Mouse (Mus musculus): ENCODE data around the gene Ptprn2. TPM values are rescaled to one million over a fixed set of nuclear protein-coding genes. Genes with fewer than 3 reads are reported as not detected.

Ptprn2 gene
- polyA plus RNA-seq, 1 experiment = 0.95 TPM

- Histone ChIP-seq H3K4me3 (replicated peaks; ENCODE audit: extremely low read depth, low read depth, low read length) (no peak overlapping the region), H3K4me1 (ENCODE audit: control insufficient read depth, insufficient read depth, low read length) (no peaks in the 10 kb centered on the region)
- no peak for DNase-seq
- 4% methylated on average over 8 of the region's 8 CpGs for WGBS
- TF ChIP-seq POLR2A (IDR thresholded peaks at IDR 0.05; ENCODE audit: borderline replicate concordance, extremely low read depth, low read depth, low read length) (no peak), CTCF (IDR thresholded peaks at IDR 0.05; ENCODE audit: insufficient read depth, low read length) (no peak)
Observed at GRCm38 (mm10) chr12:117153166-117153480, 667.6 kb downstream of the Ptprn2 start.

GRCm38 (mm10) chr12:117153671-117154355 lies 668.3 kb downstream of the Ptprn2 start:
- DNase-seq = no peak
- 0 out of 2 replicates have a peak, but pooled peaks have one; percentile 4 for TF ChIP-seq POLR2A (IDR thresholded peaks at IDR 0.05; ENCODE audit: borderline replicate concordance, extremely low read depth, low read depth, low read length)
- no peak for TF ChIP-seq CTCF (IDR thresholded peaks at IDR 0.05; ENCODE audit: insufficient read depth, low read length)
- H3K4me1 ChIP-seq (ENCODE audit: control insufficient read depth, insufficient read depth, low read length) = no peaks in the 10 kb centered on the region
- WGBS = under 1% methylated on average over 73 of the region's 73 CpGs
- peak overlapping the region; percentile 53 for H3K4me3 ChIP-seq (replicated peaks; ENCODE audit: extremely low read depth, low read depth, low read length)

- H3K4me1 ChIP-seq (ENCODE audit: control insufficient read depth, insufficient read depth, low read length) = no peaks in the 10 kb centered on the region
- DNase-seq = no peak
- TF ChIP-seq POLR2A (IDR thresholded peaks at IDR 0.05; ENCODE audit: borderline replicate concordance, extremely low read depth, low read depth, low read length) (no peak), CTCF (IDR thresholded peaks at IDR 0.05; ENCODE audit: insufficient read depth, low read length) (no peak)
- 4% methylated on average over 27 of the region's 27 CpGs for WGBS
- peak overlapping the region; percentile 53 for H3K4me3 ChIP-seq (replicated peaks; ENCODE audit: extremely low read depth, low read depth, low read length)
Observed at GRCm38 (mm10) chr12:117154356-117155243, 669.1 kb downstream of the Ptprn2 start.

- 13% methylated on average over 33 of the region's 33 CpGs for WGBS
- H3K4me3 ChIP-seq (replicated peaks; ENCODE audit: extremely low read depth, low read depth, low read length) = no peak overlapping the region
- DNase-seq = no peak
Observed at GRCm38 (mm10) chr12:117155307-117156220, 670.0 kb downstream of the Ptprn2 start.

DNA sequence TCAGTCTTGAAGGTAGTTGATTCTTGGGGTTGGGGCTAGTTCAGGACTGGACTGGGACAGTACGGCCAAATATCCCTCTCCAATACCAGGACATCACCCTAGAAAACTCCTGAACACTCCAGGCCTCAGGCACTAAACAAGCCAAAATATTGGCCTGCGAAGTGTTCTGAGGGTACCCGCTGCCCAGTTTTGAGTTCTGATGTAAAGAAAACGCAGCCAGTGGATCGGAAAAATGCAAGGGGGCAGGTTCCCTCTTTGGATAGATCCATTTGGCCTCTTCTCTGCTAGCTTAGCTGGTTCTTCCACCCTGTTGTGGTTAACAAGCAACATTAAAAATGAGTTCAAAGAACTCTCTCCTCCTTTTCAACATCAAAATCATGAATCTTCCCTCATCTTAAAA lies 670.7 kb downstream of the Ptprn2 start:
- no peak overlapping the region for H3K4me3 ChIP-seq (replicated peaks; ENCODE audit: extremely low read depth, low read depth, low read length)
- TF ChIP-seq POLR2A (IDR thresholded peaks at IDR 0.05; ENCODE audit: borderline replicate concordance, extremely low read depth, low read depth, low read length) = no peak
- no peak for TF ChIP-seq CTCF (IDR thresholded peaks at IDR 0.05; ENCODE audit: insufficient read depth, low read length)
- 56% methylated on average over 5 of the region's 5 CpGs for WGBS
- no peak for DNase-seq
- H3K4me1 ChIP-seq (ENCODE audit: control insufficient read depth, insufficient read depth, low read length) = no peaks in the 10 kb centered on the region; the same call in 1 of the 2 replicates

More at GRCm38 (mm10) chr12:117155307-117156220, 670.0 kb downstream of the Ptprn2 start:
- no peaks in the 10 kb centered on the region; the same call in 1 of the 2 replicates for H3K4me1 ChIP-seq (ENCODE audit: control insufficient read depth, insufficient read depth, low read length)
- no peak for TF ChIP-seq CTCF (IDR thresholded peaks at IDR 0.05; ENCODE audit: insufficient read depth, low read length)
- TF ChIP-seq POLR2A (IDR thresholded peaks at IDR 0.05; ENCODE audit: borderline replicate concordance, extremely low read depth, low read depth, low read length) = no peak

- no peak for DNase-seq
- H3K4me1 ChIP-seq (ENCODE audit: control insufficient read depth, insufficient read depth, low read length) = no peaks in the 10 kb centered on the region; the same call in 1 of the 2 replicates
- TF ChIP-seq CTCF (IDR thresholded peaks at IDR 0.05; ENCODE audit: insufficient read depth, low read length) = no peak
- TF ChIP-seq POLR2A (IDR thresholded peaks at IDR 0.05; ENCODE audit: borderline replicate concordance, extremely low read depth, low read depth, low read length) = no peak
- no peak overlapping the region for H3K4me3 ChIP-seq (replicated peaks; ENCODE audit: extremely low read depth, low read depth, low read length)
- WGBS = 78% methylated on average over 3 of the region's 3 CpGs
Observed at GRCm38 (mm10) chr12:117156786-117157185, 671.3 kb downstream of the Ptprn2 start.

- Histone ChIP-seq H3K4me3 (replicated peaks; ENCODE audit: extremely low read depth, low read depth, low read length) (no peak overlapping the region), H3K4me1 (ENCODE audit: control insufficient read depth, insufficient read depth, low read length) (no peaks in the 10 kb centered on the region; the same call in 1 of the 2 replicates)
- TF ChIP-seq CTCF (IDR thresholded peaks at IDR 0.05; ENCODE audit: insufficient read depth, low read length) (no peak), POLR2A (IDR thresholded peaks at IDR 0.05; ENCODE audit: borderline replicate concordance, extremely low read depth, low read depth, low read length) (no peak)
- no peak for DNase-seq
- 72% methylated on average over 2 of the region's 2 CpGs for WGBS
Observed at GRCm38 (mm10) chr12:117157249-117157648, 671.7 kb downstream of the Ptprn2 start.

DNA sequence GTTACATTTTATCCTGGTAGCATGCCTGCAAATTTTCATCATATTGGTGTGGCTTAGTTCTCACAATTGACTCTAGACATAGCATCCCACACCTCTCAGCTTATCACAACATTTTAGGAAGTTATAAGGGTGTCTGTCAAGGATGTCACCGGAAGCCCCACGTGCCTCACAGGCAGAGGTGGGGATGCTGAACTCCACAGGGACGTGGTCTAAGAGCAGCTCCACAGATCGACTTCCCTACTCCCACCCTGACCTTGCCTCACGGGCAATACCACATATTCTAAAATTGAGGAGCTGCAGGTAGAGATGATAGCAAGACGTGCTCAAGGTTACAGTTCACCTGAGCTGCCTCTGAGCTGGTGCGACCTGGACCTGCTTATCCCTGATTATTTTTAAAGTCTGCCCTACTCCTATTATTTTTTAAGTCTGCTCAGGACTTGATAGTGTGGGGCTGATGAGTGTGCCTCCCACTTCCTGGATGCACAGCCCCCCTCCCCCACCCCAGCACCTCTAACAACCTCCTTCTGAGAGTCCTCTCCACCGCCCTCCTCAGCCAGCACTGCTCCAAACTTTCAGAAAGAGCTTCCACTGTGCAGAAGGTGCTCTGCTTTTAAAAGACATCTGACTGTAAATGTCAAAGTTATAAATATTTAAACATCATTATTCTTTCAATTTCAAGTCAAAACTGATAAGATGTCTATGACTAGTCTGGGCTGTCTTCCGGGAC lies 672.3 kb downstream of the Ptprn2 start:
- H3K4me1 ChIP-seq (ENCODE audit: control insufficient read depth, insufficient read depth, low read length) = no peaks in the 10 kb centered on the region; the same call in 1 of the 2 replicates
- 36% methylated on average over 9 of the region's 9 CpGs for WGBS
- H3K4me3 ChIP-seq (replicated peaks; ENCODE audit: extremely low read depth, low read depth, low read length) = no peak overlapping the region
- no peak for DNase-seq
- TF ChIP-seq CTCF (IDR thresholded peaks at IDR 0.05; ENCODE audit: insufficient read depth, low read length) = no peak
- no peak for TF ChIP-seq POLR2A (IDR thresholded peaks at IDR 0.05; ENCODE audit: borderline replicate concordance, extremely low read depth, low read depth, low read length)

All from lung, adult 2 months (tissue).